Mouse (Mus musculus) layer of hippocampus, adult 8-10 months (tissue): ENCODE measurements around the gene Fer. TPM values are rescaled to one million over a fixed set of nuclear protein-coding genes. Genes with fewer than 3 reads are reported as not detected.
A peak's percentile ranks its signal among the peaks of the same experiment; 100 is the strongest.

Source experiments
- DNase-seq, 2 experiments: peaks; one replicate each; pipeline ENCODE4 v3.0.0; 2022; ENCODE audit warnings: low spot score in 2 of 2
- total RNA-seq, 4 experiments: library from RNA; stranded (reverse); gene quantifications; 2 replicates each; pipeline ENCODE4 v1.2.4; 2022

Fer gene
- total RNA-seq, 4 experiments from 2014 or later, result 30.9 to 34.4 (median 32.5) TPM

DNA sequence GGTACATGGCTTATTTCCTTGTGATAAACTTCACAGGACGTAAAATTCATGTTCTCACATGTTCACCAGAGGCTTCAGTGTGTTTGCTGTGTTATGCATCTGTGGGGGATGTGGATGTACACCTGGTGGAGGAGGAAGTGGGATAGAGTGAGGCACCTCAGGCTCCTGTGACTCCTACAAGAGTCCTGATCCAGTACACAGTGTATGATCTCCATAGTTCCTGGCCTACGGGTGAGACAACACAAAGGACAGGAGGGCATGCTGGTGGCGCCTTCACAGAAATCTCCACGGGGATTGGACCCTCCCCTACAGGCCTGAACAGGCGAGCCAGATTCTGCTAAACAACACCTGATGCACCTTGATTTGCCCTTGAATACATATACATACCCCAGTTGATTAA, 111.4 kb downstream of the Fer start:
- DNase-seq, result no peak

DNA sequence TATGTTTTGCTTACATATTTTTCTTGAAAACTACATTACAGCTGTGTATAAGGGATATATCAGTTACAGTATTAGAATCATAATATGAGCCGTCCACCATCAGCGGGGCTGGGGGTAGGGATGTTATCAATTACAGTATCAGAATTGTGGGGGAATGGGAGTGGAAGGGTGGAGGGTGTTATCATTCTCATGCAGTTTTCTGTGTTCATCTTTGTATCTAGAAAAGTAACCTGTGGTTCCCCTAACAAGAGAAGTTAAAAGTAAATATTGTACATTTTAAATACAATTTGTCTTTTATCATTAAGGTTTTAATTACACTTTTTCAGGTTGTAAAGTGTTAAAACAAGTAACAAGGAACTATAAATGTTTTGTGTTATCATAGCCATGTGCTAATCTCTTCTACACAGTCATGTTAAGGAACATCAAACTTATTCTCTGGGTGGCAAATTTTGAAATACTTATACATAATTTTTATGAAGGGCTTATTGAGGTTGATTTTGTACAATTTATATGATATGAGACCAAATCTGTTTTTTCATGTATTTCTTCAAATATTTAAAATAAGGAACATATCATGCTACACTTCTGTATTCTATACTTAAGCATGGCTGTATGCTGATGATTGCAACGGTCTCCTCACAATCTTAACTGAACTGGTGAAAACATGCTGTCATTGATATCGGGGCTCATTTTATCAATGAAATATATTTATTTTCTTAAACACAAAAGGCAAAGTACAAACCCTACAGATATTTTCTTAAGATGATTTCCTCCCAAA, 116.1 kb downstream of the Fer start:
- DNase-seq, result no peak

DNA sequence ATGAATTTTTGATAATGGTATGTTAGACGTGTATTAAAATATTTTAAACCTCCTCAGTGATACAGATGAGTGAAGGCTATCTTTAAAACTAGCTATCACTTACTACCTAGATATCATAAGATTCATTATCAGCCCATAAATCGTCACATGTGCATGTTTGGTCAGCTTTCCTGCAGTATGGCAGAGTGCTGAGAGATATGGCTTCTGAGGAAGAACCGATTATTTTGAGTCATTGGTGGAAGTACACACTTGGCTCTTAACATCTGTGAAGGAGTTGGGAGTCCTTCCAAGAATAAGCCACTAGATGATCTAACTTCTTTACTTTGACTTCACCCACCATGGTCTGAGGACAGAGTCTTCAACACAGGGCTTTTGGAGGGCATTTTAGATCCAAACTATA, 117.3 kb downstream of the Fer start:
- no peak for DNase-seq

DNA sequence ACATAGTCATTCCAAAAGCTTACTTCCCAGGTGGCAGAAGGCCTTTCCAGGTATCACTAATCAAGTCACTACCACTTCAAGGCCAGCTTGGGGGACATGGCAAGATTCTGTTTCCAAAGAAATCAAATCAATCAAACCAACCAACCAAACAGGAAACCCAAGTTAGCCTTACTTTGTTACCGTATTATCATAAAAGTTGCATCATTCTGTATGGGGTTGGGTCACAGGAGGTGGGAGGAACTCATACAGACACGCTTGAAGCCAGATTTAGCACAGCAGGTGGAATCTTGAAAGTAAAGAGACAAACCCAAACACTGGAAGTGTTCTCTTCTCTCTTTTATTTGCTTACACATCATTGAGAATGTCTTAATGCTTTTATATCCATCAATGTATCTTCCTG, 125.8 kb downstream of the Fer start:
- no peak for DNase-seq

DNA sequence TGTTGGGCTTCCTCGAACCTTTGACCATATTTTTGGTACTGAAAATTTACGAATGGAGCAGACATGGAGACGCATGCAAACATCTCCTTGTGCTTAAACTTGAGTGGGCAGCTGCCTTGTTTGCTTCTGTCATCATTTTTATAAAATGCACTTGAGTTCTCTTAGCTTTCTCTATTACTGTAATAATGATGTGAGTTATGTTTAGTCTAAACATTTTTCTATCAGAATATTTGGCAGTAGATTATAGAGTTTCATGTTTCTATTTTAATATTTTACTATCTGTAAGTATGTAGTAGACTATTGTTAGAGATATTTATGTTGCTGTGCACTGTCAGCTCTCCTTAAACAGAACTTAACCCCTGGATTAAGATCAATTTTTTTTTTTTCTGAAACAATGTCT, 128.3 kb downstream of the Fer start:
- no peak for DNase-seq

DNA sequence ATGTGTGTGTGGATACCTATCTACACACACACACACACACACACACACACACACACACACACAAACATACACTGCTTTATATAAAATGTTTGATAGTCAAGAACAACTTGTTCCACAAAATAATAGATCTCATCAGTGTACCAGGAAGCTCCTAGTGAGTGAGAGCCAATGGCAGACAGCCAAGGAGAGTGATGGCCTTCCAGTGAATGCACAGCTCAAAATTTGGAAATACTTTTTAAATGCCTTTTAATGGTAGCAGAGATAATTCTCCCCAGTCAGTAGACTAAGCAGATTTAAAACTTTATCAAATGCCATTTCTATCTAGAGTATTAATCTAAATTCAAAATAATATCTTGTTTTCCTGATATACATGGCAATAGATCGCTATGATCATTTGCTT, 133.1 kb downstream of the Fer start:
- peak in 1 of 2 experiments; percentile 44 for DNase-seq

DNA sequence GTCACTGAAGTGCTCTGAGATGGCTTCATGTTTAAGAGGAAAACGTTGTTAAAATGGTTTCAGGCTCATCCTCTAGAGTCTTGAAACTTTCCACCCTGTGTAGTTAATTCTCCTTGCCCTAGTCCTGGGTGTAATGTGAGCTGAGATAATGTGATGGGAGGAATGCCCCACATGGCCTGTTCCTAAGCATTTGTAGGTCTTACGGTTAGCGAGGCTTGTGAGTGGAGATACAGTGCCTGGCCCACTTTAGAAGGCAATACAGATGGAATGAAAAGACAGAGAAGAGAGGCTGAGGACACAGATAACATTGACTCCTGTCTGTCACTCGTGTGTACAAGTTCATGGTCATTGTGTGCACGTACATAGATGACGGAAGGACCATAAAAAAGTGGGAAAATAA, 134.8 kb downstream of the Fer start:
- no peak for DNase-seq

DNA sequence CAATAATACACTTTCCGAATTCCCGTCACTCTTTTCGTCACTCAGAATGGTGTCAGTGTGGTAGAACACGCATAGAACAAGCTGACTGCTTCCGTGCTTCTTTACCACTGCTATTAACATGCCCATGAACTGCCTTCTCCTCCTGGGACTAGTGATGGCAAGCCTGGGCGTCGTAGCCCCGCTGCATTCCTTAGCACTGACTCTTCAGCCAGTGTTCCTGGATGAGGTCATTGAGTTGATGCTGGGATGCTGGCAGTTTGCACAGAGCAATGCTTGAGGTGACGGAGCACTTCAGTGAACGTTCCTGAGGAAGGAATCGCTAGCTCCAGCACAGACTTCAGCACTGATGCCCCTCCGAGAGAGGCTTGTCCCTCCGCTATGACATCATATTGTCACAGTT, 140.6 kb downstream of the Fer start:
- DNase-seq, result no peak

DNA sequence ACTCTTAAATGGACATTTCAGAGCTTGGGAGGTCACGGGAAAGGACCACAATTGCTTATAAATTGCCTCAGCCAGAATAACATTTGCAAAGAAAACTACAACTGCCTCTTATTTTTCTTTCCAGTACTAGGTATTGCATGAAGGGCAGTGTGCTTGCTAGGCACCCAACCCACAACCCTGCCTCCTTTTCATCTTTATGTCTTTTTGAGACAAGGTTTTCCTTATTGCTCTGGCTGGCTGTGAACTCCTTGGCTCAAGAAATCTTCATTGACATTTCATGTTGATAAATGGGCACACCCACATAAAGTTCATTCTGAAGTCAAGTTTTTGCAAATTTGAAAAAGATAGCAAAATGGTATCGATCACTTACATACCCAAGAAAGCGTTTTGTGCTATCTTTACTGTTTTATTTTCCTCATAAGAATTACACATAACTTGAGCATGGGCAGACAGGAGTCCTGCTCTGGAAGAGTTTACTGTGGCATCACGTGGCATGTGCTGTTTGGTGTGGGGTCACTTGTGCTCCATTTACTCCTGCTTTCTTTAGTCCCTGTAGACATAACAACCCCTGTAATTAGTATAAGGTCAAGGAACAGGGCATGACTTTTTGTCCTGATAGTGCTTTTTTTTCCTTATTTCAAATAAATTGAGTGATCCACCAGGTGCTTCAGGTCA, 142.8 kb downstream of the Fer start:
- DNase-seq, result no peak

DNA sequence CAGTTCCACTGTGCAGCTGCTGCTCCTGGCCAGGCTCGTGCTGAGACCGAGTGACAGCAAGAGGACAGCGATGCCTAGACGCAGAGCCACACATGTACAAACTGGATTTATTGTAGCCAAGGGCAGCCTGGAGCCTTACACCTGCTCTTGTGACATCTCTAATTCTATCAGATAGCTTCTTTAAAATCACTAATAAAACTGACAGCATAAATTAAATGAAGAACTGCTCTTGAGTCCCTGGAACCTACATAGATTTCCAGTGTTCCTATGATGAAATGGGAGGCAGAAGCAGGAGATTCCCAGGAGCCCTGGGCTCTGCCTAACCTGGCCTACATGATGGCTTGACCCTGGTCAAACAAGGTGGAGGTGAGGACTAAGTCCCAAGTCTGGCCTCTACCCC, 153.7 kb downstream of the Fer start:
- DNase-seq, result no peak

DNA sequence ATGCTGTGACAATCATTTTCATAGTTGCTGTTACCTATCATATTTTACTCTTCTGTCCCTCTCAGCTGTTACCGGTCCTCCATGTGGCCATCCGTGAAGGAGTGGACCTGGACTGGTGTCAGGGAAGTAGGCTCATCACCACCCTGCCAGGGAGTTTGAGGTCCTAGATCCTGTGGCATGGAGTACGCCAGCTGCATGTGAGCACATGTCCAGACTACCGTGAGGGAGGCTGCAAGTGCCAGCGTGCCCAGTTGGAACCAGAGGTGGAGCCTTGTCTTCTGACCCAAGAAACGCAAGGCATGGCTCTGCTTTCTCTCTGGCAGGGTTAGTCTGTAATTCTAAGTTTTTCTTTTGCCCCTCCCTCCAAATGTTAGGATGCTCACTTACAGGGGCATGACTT, 155.4 kb downstream of the Fer start:
- DNase-seq, result no peak

DNA sequence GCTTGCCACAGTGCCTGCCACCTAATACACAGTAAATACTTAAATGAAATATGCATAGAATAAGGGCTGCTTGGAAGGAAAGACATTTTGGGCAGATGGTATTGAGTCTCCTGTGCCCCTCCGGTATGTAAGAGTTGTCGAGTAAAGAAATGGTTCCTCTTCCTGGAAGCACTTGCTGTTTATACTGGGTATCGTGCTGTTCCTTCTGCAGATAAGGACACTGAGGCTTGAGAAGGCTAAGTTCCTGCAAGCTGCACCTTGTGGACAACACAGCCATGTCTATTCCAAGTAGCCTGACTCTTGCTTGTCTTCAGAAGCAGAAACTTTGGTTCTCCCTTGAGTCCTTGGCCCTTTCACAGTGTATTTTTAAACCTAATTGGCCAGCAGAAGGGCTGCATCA, 156.0 kb downstream of the Fer start:
- DNase-seq, result no peak

DNA sequence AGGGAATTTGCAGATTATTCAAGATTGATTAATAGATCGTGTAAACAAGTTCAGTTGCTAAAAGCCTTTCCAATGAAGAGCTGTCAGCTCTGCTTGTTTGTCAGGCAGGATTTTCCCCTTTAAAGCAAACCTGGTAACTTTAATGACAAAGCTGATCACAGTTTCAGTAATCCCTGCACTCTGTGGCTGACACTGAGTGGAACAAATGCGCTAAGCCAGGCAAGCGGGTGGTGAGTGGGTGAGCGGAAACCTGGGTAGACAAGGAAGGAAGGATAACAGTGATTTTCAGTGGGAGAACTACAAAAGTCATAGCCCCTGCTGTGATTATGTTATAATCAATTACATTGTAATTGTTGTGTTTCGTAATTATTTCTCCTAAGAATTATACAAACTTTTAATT, 156.8 kb downstream of the Fer start:
- no peak for DNase-seq

DNA sequence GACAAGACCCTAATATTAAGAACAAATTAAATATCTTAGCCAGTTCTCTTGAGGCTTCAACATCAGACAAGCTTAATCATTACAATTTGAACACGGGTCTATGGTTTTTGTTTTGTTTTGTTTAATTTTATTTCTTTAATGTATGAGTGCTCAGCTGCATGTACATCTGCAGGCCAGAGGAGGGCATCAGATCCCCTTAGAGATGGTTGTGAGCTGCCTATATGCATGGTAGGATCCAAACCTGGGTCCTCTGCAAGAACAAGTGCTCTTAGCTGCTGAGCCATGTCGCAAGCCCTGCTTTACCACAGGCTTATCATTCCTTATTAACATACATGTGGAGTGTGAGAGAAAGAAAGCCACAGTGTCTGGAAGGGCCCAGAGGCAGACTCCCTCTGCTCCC, 163.6 kb downstream of the Fer start:
- DNase-seq, result no peak

DNA sequence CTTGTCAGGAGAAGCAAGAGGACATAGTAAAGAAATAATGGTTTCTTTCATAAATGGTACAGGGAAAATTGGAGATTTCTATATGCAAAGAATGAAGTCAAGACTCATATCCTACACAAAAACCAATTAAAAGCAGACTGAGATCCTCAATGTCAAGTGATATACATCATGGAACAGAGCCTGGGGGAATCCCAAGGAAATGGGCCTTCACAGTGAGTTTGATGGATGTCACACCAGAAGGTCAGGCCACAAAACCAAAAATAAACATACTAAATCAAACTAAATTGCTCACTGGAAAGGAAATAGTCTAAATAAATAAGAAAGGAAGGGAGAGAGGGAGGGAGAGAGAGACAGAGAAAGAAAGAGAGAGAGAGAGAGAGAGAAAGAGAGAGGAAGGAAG, 178.9 kb downstream of the Fer start:
- no peak for DNase-seq

DNA sequence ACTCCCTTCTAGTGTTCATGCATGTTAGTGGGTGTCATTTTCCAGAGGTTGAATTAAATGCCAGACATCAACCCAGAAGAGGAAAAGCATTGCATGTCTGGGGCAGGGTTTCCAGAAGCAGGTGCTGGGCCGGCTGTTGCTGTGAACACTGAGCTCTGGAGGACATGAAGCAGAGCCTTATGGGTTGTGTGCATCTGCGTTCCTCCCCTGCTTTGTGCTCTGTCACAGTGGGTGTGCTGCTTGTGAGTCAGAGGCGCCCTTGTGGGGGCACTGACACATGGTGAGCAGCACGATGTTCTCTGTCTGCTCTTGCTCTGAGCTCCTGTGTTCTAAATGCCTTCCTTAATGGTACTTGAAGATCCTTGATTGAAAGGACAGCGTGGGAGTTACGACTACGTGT, 182.5 kb downstream of the Fer start:
- DNase-seq, result peak; percentile 76 to 80

DNA sequence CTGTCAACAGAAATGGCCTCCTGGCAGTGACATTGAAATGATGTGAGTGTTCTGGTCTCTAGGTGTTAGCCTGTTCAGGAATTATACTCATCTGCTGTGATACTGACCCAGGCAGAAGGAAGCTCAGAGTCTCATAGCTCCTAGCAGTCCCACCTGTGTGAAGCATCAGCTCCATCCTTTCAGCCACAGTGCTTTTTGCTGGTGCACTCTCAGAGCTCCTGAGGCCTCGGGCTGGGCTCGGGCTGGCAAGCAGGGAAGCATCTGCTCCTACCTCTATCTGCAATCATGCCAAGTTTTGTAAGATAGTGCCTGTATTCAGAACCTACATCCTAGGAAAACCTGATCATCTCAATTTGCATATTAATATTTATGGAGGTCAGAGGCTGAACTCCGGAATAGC, 183.7 kb downstream of the Fer start:
- no peak for DNase-seq

DNA sequence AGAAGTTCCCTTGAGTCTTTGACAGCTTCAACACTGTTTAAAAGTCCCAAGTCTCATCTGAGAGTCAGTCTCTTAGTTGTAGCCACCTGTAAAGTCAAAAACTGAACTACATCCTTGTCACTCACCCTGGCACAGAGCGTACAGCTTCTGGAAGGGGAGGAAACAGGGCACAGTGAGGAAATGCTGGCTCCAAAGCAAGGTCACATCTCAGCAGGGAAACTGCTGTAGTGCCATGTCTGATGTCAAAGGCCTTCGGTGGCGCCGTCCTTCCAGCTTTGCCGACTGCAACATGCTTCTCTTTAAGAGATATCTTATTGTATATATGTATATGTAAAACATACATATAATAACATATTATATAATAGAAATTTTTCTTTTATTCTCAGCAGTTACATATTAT, 188.0 kb downstream of the Fer start:
- no peak for DNase-seq

DNA sequence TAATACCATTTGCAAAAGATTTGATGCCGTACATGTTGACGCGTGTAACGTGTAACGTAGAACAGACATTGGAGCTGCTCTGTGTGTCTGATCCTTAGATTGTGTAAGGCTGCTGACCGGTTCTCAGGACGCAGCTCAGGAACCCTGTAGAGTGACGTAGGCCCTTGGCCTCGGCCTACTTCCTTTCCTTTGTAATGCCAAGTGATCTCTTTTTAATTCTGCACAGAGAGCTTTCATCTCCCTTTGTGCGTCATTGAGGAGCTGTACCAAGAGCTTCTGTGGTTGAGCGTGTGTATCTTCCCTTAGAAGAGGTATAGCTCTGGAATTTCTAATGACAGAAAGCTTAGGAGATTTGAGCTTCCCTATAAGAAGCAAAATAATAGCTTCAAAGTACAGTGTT, 190.8 kb downstream of the Fer start:
- DNase-seq, result no peak

DNA sequence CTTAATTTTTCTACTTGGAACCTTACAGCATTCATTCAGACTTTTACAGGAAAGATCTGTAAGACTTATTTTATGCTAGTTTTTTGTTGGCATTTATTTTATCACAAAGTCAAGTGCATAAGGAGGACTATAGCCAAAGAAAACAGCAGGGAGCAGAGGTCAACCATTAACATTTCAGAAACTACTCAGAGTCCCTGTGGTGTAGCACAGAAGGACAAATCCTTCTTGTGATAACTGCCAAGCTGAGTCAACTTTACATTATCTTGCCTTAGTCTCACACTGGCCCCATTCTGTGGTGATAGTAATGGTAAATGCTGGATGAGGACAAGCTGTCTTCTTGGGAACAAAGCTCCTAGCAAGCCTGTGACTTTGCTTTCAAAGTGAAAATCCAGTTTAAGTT, 197.7 kb downstream of the Fer start:
- DNase-seq, result no peak

DNA sequence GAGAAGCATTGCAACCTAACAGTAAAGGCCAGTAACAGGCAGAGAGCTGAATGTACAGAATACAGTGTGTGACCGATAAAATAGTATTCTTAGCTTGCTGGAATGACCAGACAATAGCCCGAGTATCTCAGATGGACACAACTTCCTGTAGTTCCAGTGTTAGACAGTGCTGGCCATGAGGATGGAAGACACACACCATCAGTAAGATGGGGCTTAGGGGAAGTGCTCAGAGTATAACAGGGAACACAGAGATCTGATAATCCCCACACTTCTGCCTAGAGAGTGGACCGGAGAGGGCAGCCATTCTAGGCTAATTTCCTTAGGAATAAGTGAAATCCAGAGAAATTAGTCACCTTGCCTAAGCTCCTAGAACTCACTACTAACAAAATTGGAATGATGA, 202.4 kb downstream of the Fer start:
- no peak for DNase-seq

DNA sequence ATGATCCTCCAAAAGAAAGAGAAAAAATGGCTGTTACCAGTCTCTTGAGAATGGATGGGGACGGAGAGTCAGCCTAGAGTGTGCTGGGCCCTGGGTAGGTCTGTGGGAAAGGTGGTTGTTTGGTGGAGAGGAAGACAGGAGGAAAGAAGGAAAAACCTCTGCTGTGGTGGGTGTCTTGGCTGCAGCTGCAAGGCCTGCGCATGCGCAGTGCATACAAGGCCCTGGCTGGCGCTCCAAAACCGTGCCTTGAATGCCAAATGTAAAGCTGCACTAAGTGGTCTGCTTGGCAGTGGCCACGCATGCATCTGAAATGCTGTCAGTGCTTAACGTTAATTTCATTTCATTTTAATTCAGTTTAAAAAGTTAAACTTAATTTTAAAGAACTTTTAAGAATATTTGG, 214.5 kb downstream of the Fer start:
- DNase-seq, result peak; percentile 18 to 30

DNA sequence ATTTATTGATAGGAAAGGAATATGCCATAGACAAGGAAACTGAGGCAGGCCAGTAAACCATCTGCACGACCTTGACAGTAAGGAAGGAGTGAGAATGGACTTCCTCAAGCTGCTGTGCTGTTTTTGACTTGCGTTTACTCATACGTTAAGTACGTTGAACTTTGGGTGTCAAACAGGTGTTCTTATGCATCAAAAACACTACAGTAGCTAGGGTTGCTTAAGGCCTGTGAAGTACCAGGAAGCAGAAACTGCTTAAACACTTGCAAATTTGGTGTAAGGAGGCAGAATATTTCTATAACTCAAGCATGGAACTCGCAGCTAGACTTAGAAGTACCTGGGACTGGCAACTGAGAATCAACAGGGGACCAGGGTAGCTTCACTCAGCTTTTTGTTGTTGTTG, 221.9 kb downstream of the Fer start:
- no peak for DNase-seq
